Mouse (Mus musculus): ENCODE data around the gene 2410131K14Rik. TPM values are rescaled to one million over a fixed set of nuclear protein-coding genes. Genes with fewer than 3 reads are reported as not detected.
A peak's percentile ranks its signal among the peaks of the same experiment; 100 is the strongest.

Gene 2410131K14Rik
- 5.9 TPM for polyA plus RNA-seq (2012; fragmentation: generic; extraction: Trizol)
- long read RNA-seq, experiment 1, full-length matches to known transcripts = 10 of 11 reads
- long read RNA-seq, experiment 1, partial matches to known transcripts = 1 of 11 reads
- long read RNA-seq, experiment 1, other reads (novel, unspliced or antisense) = 0 of 11 reads
- long read RNA-seq, experiment 2, full-length matches to known transcripts = 90 of 95 reads
- long read RNA-seq, experiment 2, partial matches to known transcripts = 1 of 95 reads
- long read RNA-seq, experiment 2, other reads (novel, unspliced or antisense) = 4 of 95 reads

DNA sequence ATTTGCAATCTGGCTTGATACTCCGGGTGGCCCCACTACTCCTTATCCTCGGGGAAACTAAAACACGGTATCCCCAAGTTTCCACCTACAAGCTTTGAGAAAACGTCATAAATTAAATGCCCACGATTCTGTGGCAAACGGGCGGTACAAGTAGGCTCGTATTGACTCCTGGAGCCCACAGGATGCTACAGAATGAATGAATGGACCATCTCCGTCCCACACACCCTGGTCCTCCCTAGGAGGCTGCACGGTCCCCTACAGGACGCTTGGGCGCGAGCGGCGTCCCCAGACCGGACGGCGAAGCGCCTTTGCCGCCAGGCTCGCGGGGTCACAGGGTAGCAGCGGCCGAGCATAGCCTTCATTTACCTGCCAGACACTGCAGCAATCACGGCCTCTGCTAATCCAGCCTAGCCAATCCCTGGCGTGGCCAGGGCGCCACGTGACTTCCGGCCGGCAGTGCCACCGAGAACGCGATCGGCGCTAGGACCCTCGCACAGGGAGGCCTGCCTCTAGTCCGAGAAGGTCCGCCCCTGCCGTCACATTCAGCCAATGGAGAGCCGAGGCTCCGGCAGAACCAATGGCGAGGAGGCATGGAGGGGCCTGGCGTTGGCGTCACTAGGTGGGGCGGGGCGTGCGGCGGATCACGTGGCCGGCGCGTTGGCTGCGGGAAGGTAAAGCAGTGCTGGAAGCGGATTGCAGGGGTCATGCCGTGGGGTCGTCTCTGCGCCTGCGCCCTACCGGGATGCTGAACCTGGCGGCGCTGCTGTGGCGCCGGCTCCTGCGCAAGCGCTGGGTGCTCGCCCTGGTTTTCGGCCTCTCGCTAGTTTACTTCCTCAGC is at the start of gene 2410131K14Rik, which contains the start of gene Rnft2:
2410131K14Rik (plus strand) TSS at position 622 of the 838 bp plus-strand sequence.
Rnft2 (minus strand) TSS at position 511 of the 838 bp plus-strand sequence.
- Histone ChIP-seq H3K79me3 (ENCODE audit: low read depth) (no peaks in the 10 kb centered on the region), H3ac (ENCODE audit: control insufficient read depth, insufficient read length, low read depth) (peak within 1 kb of the TSS; percentile 78), H3K79me2 (ENCODE audit: control insufficient read depth, insufficient read depth) (peaks cover 8% of the 10 kb centered on the region), H3K27me3 (ENCODE audit: control insufficient read depth, insufficient read depth, insufficient read length) (no peaks in the 10 kb centered on the region), H3K36me3 (ENCODE audit: control insufficient read depth, insufficient read depth) (no peaks in the 10 kb centered on the region), H3K4me3 (ENCODE audit: insufficient read depth, poor library complexity, severe bottlenecking) (peak within 1 kb of the TSS; percentile 74)
- TF ChIP-seq USF1 (IDR thresholded peaks at IDR 0.05; ENCODE audit: low read depth) (peak; percentile 96), MYOG (IDR thresholded peaks at IDR 0.05; ENCODE audit: control insufficient read depth, extremely low read depth, insufficient read length) (no peak), MAX (IDR thresholded peaks at IDR 0.05) (peak; percentile 80)

DNA sequence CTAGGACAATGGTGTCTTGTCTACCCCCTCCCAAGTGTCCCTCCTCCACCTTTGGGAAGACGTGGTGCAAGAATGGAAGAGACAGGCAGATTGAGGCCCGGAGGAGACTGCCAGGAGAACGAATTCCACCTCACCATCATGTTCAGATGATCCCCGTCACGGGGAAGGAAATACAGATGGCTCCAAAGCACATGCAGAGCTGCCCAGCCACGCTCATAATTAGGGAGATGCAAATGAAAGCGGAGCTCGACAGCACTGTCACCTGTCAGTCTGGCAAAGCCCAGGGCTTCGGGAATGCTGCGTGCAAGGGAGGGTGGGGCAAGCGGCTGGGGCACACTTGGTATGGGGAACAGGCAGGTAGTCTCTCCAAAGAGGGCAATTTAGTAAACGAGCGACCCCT is 47.6 kb upstream of the 2410131K14Rik start:
- Histone ChIP-seq H3ac (ENCODE audit: control insufficient read depth, insufficient read length, low read depth) (no peak overlapping the region), H3K4me3 (ENCODE audit: insufficient read depth, poor library complexity, severe bottlenecking) (no peak overlapping the region), H3K79me2 (ENCODE audit: control insufficient read depth, insufficient read depth) (no peaks in the 10 kb centered on the region), H3K36me3 (ENCODE audit: control insufficient read depth, insufficient read depth) (no peaks in the 10 kb centered on the region), H3K27me3 (ENCODE audit: control insufficient read depth, insufficient read depth, insufficient read length) (peaks cover 63% of the 10 kb centered on the region), H3K79me3 (ENCODE audit: low read depth) (no peaks in the 10 kb centered on the region)
- TF ChIP-seq MAX (IDR thresholded peaks at IDR 0.05) (no peak), FOSL1 (IDR thresholded peaks at IDR 0.05; ENCODE audit: insufficient read depth, low read length, poor library complexity, severe bottlenecking) (no peak), USF1 (IDR thresholded peaks at IDR 0.05; ENCODE audit: low read depth) (no peak), MYOG (IDR thresholded peaks at IDR 0.05; ENCODE audit: control insufficient read depth, extremely low read depth, insufficient read length) (no peak)

DNA sequence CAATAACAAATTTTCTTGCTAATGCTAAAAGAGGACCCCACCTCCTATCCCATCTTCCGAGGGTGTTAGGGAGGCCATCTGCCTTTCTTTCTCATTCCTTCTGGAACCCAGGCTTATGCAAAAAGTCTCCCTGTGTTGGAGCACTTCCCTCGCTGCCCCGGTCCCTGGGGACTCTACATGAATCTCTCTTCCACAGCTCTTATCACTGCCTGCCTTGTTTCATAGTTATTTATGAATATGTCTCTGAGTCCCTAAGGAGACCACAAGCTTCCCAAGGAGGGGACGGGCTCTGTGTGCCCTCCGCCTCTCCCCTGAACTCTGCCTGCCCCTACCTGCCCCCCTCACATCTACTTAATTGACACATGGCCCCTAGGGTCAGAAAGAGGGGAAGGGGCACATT is 45.4 kb upstream of the 2410131K14Rik start:
- Histone ChIP-seq H3K79me3 (ENCODE audit: low read depth) (no peaks in the 10 kb centered on the region), H3K27me3 (ENCODE audit: control insufficient read depth, insufficient read depth, insufficient read length) (peaks cover 46% of the 10 kb centered on the region), H3ac (ENCODE audit: control insufficient read depth, insufficient read length, low read depth) (no peak overlapping the region), H3K36me3 (ENCODE audit: control insufficient read depth, insufficient read depth) (no peaks in the 10 kb centered on the region), H3K79me2 (ENCODE audit: control insufficient read depth, insufficient read depth) (no peaks in the 10 kb centered on the region), H3K4me3 (ENCODE audit: insufficient read depth, poor library complexity, severe bottlenecking) (no peak overlapping the region)
- TF ChIP-seq CTCF (IDR thresholded peaks at IDR 0.05; ENCODE audit: control insufficient read depth, insufficient read depth, insufficient read length) (no peak), MAX (IDR thresholded peaks at IDR 0.05) (no peak)

DNA sequence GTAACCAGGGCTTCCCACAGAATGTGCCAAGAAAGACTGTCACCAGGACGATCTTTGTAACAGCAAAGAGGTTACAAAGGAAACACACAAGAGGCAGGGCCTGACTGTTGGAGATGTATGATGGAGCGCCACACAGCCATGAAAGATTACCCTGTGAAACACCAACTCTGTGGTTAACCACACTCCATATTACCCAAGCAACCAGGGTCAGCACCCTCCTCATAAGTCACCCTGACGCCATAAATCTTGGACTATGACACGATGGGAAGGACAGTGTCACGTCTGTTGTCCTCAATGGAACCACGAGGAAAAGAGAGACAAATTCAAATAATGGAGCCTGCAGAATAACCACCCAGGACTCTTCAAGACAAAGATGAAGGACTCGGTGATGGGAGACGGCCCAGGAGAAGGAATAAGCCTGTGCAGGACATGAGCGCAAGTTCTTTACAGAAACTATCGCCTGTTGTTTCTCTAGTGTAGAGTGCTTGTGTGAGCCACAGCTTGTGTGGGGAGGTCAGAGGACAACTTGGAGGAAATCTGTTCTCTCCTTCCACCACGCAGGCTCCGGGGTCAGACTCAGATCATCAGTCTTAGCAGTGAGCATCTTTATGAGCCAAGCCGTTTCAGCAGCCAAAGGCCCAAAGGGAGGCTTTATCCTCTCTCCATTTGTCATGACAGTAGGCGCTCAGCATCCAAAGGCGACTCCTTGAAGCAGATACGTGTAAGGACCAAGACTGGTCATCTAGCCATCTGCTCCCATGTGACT is 40.2 kb upstream of the 2410131K14Rik start:
- Histone ChIP-seq H3K4me3 (ENCODE audit: insufficient read depth, poor library complexity, severe bottlenecking) (no peak overlapping the region), H3K79me3 (ENCODE audit: low read depth) (no peaks in the 10 kb centered on the region), H3ac (ENCODE audit: control insufficient read depth, insufficient read length, low read depth) (no peak overlapping the region), H3K36me3 (ENCODE audit: control insufficient read depth, insufficient read depth) (no peaks in the 10 kb centered on the region), H3K79me2 (ENCODE audit: control insufficient read depth, insufficient read depth) (no peaks in the 10 kb centered on the region), H3K27me3 (ENCODE audit: control insufficient read depth, insufficient read depth, insufficient read length) (peaks cover 42% of the 10 kb centered on the region)
- TF ChIP-seq USF1 (IDR thresholded peaks at IDR 0.05; ENCODE audit: low read depth) = no peak
- TF ChIP-seq CEBPB (IDR thresholded peaks at IDR 0.05; ENCODE audit: low read depth) = peak; percentile 32

DNA sequence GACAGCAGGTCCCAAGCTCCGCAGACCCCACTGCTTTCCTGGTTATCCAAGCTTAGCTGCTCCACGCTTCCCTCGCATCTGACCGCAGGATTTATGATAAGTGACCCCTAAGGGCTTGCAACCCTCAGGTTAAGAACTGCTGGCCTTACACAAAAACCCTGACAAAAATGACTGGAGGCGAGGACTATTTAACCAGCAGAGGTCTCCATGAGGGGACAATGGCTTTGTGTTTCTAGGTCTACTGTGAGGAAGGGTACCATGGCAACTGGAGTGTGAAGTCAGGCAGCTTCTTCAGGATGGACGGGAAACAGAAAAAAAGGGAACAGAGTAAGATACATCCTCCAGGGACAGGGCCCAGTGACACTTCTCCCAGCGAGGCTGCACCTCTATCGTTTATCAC is 39.2 kb upstream of the 2410131K14Rik start:
- Histone ChIP-seq H3ac (ENCODE audit: control insufficient read depth, insufficient read length, low read depth) (no peak overlapping the region), H3K27me3 (ENCODE audit: control insufficient read depth, insufficient read depth, insufficient read length) (peaks cover 34% of the 10 kb centered on the region), H3K36me3 (ENCODE audit: control insufficient read depth, insufficient read depth) (no peaks in the 10 kb centered on the region), H3K79me3 (ENCODE audit: low read depth) (no peaks in the 10 kb centered on the region), H3K79me2 (ENCODE audit: control insufficient read depth, insufficient read depth) (no peaks in the 10 kb centered on the region), H3K4me3 (ENCODE audit: insufficient read depth, poor library complexity, severe bottlenecking) (no peak overlapping the region)
- TF ChIP-seq MAX (IDR thresholded peaks at IDR 0.05) = no peak
- no peak for TF ChIP-seq CTCF (IDR thresholded peaks at IDR 0.05; ENCODE audit: control insufficient read depth, insufficient read depth, insufficient read length)
- TF ChIP-seq CEBPB (IDR thresholded peaks at IDR 0.05; ENCODE audit: low read depth) = no peak
- no peak for TF ChIP-seq MYOD1 (IDR thresholded peaks at IDR 0.05; ENCODE audit: control insufficient read depth, insufficient read length, low read depth)
- no peak for TF ChIP-seq MYOG (IDR thresholded peaks at IDR 0.05; ENCODE audit: control insufficient read depth, extremely low read depth, insufficient read length)
- TF ChIP-seq USF1 (IDR thresholded peaks at IDR 0.05; ENCODE audit: low read depth) = no peak
- TF ChIP-seq FOSL1 (IDR thresholded peaks at IDR 0.05; ENCODE audit: insufficient read depth, low read length, poor library complexity, severe bottlenecking) = no peak

DNA sequence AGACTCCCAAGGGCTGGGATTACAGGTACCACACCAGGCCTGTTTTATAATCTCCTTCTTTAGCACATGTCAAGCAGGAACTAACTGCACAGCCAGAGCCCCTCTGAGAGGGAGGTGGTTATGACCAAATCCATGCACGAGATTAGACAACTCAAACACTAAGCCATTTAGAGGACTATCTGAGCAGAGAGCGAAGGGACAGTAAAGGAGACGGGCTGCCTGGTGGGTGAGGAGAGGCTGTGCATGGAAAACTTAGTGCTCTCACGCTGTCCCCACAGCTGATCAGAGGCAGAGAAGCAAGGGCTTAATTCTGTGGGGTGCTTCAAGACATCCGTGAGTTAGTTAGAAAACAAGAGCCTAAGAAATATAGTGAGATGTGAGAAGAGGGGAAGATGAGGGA is 31.0 kb upstream of the 2410131K14Rik start:
- no peaks in the 10 kb centered on the region for H3K79me2 ChIP-seq (ENCODE audit: control insufficient read depth, insufficient read depth)
- H3K36me3 ChIP-seq (ENCODE audit: control insufficient read depth, insufficient read depth) = no peaks in the 10 kb centered on the region
- no peak overlapping the region for H3ac ChIP-seq (ENCODE audit: control insufficient read depth, insufficient read length, low read depth)
- no peak overlapping the region for H3K4me3 ChIP-seq (ENCODE audit: insufficient read depth, poor library complexity, severe bottlenecking)
- no peaks in the 10 kb centered on the region for H3K79me3 ChIP-seq (ENCODE audit: low read depth)
- peaks cover 3% of the 10 kb centered on the region for H3K27me3 ChIP-seq (ENCODE audit: control insufficient read depth, insufficient read depth, insufficient read length)
- TF ChIP-seq USF1 (IDR thresholded peaks at IDR 0.05; ENCODE audit: low read depth) (no peak), FOSL1 (IDR thresholded peaks at IDR 0.05; ENCODE audit: insufficient read depth, low read length, poor library complexity, severe bottlenecking) (no peak), CTCF (IDR thresholded peaks at IDR 0.05; ENCODE audit: control insufficient read depth, insufficient read depth, insufficient read length) (no peak)

Measured in C2C12 (cell line).